Mouse (Mus musculus) liver, embryonic 11.5 days (tissue): ENCODE data around the gene Lemd2. TPM values are rescaled to one million over a fixed set of nuclear protein-coding genes. Genes with fewer than 3 reads are reported as not detected.

Experiments
- ATAC-seq: fragments of 200-750 bp; cut with Nextera tagmentation; replicated peaks from 2 replicates; pipeline ENCODE4 v1.8.0; 2017; ENCODE audit warnings: moderate number of reproducible peaks, mild to moderate bottlenecking, moderate TSS enrichment, moderate library complexity; ENCODE audit not compliant: low FRiP score
- DNase-seq: peaks from one replicate; pipeline ENCODE4 v3.0.0-alpha.2; 2017; ENCODE audit warnings: low spot score
- H3K27ac ChIP-seq: fragments of 300-500 bp; sonication (generic); 2 replicates; pipeline ENCODE4 v1.5.1; 2014; ENCODE audit warnings: mild to moderate bottlenecking, low read depth, low read length, control low read depth
- H3K27me3 ChIP-seq: fragments of 300-500 bp; sonication (generic); replicated peaks from 2 replicates; pipeline ENCODE4 v1.6.1; 2014; ENCODE audit warnings: low read length, mixed read lengths; ENCODE audit not compliant: control insufficient read depth, insufficient read depth
- H3K36me3 ChIP-seq: fragments of 300-500 bp; sonication (generic); 2 replicates; pipeline ENCODE4 v1.6.1; 2014; ENCODE audit warnings: mild to moderate bottlenecking, low read length, moderate library complexity, mixed read lengths; ENCODE audit not compliant: control insufficient read depth, insufficient read depth
- H3K4me1 ChIP-seq: fragments of 300-500 bp; sonication (generic); replicated peaks from 2 replicates; pipeline ENCODE4 v1.6.1; 2014; ENCODE audit warnings: low read length, mixed read lengths; ENCODE audit not compliant: control insufficient read depth, insufficient read depth
- H3K4me2 ChIP-seq: fragments of 300-500 bp; sonication (generic); 2 replicates; pipeline ENCODE4 v1.6.1; 2014; ENCODE audit warnings: mild to moderate bottlenecking, control low read depth, moderate library complexity
- H3K4me3 ChIP-seq: fragments of 300-500 bp; sonication (generic); 2 replicates; pipeline ENCODE4 v1.5.1; 2014; ENCODE audit warnings: low read depth, low read length, control low read depth
- H3K9ac ChIP-seq: fragments of 300-500 bp; sonication (generic); 2 replicates; pipeline ENCODE4 v1.6.1; 2014; ENCODE audit warnings: low read depth, low read length, control low read depth
- H3K9me3 ChIP-seq: fragments of 300-500 bp; sonication (generic); 2 replicates; pipeline ENCODE4 v1.6.1; 2016; ENCODE audit warnings: low read length, inconsistent platforms, mixed read lengths; ENCODE audit not compliant: control insufficient read depth
- WGBS: fragments of 180-500 bp; shearing (Covaris S2); extraction: QIAGEN DNeasy Blood & Tissue Kit; methylation state at CpG from one replicate; pipeline ENCODE4 v1.1.7; 2014; 5-methylcytosine and 5-hydroxymethylcytosine counted together
- polyA plus RNA-seq: library from polyadenylated mRNA; unstranded; fragments of >200 nt; fragmentation: Nextera tagmentation; extraction: Ambion mirVana; gene quantifications from 2 replicates; pipeline ENCODE4 v1.2.1, GENCODE M21; 2014

Gene Lemd2
- polyA plus RNA-seq, 1 experiment from 2014 or later = 13.4 TPM

DNA sequence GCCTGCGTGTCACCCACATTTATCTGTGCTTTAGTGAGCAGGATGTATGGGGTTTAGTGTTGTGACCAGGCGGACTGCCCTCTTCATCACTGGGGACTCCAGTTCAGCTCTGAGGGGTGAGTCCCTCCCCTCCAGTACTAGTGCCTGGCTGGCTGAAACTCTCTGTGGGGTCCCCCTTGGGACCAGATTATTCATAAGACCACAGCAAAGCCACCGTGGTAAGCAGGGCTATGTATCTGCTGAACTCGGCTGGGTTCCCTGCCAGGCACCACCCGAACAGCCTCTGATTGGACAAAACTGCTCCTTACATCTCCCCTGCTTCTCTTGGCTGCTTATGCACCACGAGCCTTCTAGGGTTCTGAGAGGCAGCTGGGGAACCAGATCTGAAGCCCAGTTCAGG lies 14.6 kb upstream of the Lemd2 start:
- Histone ChIP-seq H3K9me3 (no peaks in the 10 kb centered on the region), H3K27me3 (no peaks in the 10 kb centered on the region), H3K36me3 (no peaks in the 10 kb centered on the region), H3K4me1 (no peaks in the 10 kb centered on the region), H3K27ac (no peak overlapping the region), H3K4me3 (no peak overlapping the region), H3K9ac (no peak overlapping the region), H3K4me2 (no peak overlapping the region)
- DNase-seq (no peak), ATAC-seq (no peak)
- WGBS = 63% methylated on average over 6 of the region's 6 CpGs

DNA sequence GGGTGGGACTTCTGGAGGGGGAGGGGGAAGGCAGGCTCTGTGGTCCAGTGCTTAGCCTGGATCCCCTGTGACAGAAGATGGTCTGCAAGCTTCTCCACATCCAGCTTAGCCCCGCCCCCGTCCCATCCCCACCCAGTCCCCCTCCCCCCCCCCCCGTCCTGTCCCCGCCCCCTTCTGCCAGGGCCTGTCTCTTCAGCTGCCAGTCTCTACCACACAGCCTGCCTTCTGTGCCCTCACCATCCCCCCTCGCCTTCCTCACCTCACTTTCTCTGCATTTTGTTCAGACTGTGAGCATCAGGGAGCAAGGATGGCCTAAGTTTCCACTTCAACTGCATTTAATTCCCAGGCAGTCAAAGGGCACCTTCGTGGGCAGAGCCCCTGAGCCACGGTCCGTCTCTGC lies 14.1 kb upstream of the Lemd2 start:
- Histone ChIP-seq H3K9ac (no peak overlapping the region), H3K4me2 (no peak overlapping the region), H3K9me3 (no peaks in the 10 kb centered on the region), H3K27ac (no peak overlapping the region), H3K27me3 (no peaks in the 10 kb centered on the region), H3K4me1 (no peaks in the 10 kb centered on the region), H3K4me3 (no peak overlapping the region), H3K36me3 (no peaks in the 10 kb centered on the region)
- WGBS = 35% methylated on average over 8 of the region's 8 CpGs
- ATAC-seq (no peak), DNase-seq (no peak)

DNA sequence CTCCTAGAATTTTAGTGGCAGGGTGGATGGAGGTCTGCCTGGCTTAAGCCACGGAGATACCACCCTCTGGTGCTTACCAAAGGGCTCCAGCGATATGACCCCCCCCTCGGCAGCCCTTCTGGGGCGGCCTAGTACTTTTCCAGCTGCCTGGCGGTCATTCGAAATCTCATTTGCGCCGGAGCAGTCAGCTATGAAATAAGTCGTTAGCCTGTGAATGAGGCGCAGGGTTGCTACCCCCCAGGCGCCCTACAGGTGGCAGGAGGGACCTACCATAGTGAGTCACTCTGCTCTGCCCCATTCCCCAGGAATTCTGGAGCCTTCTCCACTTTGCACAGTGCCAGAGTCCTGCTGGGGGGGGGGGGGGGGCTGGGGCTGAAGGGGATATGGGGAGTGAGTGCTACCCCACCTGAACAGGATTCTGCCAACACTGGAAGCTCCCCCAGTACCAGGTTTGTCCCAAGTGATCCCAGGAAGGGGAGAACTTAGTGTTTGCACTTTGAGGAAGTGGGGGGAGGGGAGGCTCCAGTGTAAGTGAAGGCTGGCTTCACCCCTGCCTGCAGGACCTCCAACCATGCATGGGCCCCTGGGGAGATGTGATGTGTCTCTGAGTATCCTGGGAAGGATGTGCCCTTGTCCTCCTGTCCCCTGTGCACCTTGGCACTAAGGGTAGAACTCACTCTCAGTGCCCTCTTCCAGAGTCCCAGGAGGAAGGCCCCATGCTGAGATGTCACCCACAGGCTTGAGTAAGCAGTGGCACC lies 8.7 kb upstream of the Lemd2 start:
- Histone ChIP-seq H3K27me3 (no peaks in the 10 kb centered on the region; the same call in 1 of the 2 replicates), H3K4me3 (no peak overlapping the region), H3K9ac (no peak overlapping the region), H3K36me3 (no peaks in the 10 kb centered on the region), H3K4me1 (peaks cover 8% of the 10 kb centered on the region; the same call in 1 of the 2 replicates), H3K27ac (no peak overlapping the region), H3K4me2 (peak overlapping the region; percentile 38), H3K9me3 (no peaks in the 10 kb centered on the region)
- ATAC-seq (no peak; the same call in 1 of the 2 replicates), DNase-seq (peak; percentile 51)
- WGBS = 15% methylated on average over 11 of the region's 11 CpGs

DNA sequence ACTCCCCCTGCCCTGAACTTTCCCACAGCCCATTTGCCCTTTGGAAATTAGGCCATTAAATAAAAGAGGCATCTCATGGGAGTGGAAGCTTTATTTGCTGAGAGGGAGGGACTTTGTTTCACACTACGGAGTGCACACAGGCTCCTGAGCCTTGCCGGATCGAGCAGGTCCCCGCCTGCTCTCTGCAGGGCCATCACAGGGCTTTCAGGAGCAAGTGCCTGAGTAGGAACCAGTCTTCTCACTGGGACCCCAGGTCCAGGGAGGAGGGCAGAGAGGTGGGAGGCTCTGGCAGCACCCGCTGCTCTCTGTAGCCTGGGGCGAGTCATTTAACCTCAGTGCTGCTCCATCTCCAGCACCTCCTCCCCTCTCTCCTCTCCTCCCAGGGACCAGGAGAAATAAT lies 7.7 kb upstream of the Lemd2 start:
- H3K9me3 ChIP-seq = no peaks in the 10 kb centered on the region
- peak overlapping the region; percentile 38; the same call in 1 of the 2 replicates for H3K4me2 ChIP-seq
- DNase-seq (no peak), ATAC-seq (no peak)
- H3K27ac ChIP-seq = no peak overlapping the region
- H3K36me3 ChIP-seq = no peaks in the 10 kb centered on the region
- 53% methylated on average over 6 of the region's 6 CpGs for WGBS
- no peak overlapping the region for H3K4me3 ChIP-seq
- H3K27me3 ChIP-seq = no peaks in the 10 kb centered on the region; the same call in 1 of the 2 replicates
- H3K4me1 ChIP-seq = peaks cover 8% of the 10 kb centered on the region; the same call in 1 of the 2 replicates
- no peak overlapping the region for H3K9ac ChIP-seq

DNA sequence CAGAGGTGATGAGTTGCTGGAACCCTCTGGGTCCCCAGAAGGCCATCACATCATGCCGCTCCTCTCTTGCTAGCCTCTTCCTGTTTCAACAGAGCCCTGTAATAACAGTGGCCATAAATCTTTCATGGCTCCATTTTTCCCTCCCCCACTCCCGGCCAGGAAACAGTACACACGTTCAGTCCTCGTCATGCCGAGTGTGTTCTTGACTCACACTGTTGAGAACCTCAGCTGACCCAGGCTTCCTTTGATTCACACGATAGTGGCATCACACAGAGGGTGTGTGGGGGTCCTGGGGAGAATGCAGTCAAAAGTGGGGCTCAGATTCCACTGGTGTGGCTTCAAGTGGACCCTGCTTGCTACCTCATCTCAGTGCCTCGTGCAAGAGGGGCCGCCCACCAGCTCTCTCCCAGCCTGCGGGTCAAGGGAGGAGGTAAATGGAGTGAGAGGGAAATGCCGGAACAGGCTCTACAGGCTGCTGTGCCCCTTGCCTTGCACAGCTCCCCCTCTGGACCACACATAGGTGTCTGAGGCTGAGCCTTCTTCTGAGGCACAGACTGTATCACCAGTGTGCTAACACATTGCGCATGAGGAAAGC lies 2.9 kb upstream of the Lemd2 start:
- Histone ChIP-seq H3K36me3 (0 out of 2 replicates have a peak, but pooled peaks cover 2% of the 10 kb centered on the region), H3K9me3 (no peaks in the 10 kb centered on the region), H3K4me2 (no peak overlapping the region), H3K4me1 (peaks cover 8% of the 10 kb centered on the region; the same call in 1 of the 2 replicates), H3K27ac (no peak overlapping the region), H3K4me3 (no peak overlapping the region), H3K9ac (no peak overlapping the region), H3K27me3 (no peaks in the 10 kb centered on the region)
- ATAC-seq (no peak), DNase-seq (no peak)
- WGBS = 59% methylated on average over 11 of the region's 11 CpGs

DNA sequence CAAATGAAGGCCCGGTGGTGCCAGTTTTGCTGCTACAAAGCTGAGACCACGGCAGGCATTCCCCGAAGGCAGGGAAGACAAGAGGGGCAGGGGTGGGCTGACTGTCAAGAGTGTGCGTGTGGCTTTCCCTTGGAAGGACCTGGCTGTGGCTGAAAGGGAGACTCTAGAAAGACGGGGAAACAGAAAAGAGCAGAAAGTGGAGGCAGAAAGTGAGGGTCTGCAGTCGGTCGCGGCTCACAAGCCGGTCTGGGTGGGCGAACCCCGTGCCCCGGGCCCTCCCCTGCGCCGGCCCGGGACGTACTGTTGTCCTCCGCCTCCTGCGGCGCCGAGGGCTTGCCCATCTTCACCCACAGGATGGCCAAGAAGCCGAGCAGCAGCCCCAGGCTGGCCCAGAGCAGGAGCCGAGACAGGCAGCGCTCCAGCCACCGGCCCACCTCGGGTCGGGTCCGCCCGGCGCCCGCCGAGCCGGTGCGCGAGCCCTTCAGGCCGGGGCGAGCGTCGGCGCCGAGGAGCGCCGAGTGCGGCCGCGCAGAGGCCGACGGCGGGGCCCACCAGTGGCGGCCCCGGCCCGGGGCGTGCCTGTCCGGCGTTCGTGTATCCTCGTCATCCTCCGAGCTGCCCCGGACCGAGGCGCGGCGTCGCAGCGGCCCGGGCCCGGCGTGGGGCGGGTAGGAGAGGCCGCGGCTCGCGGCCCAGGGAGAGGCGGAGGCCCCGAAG lies 753 bp downstream of the Lemd2 start:
- H3K4me3 ChIP-seq = peak overlapping the region; percentile 93
- no peaks in the 10 kb centered on the region for H3K27me3 ChIP-seq
- peak overlapping the region; percentile 96 for H3K4me2 ChIP-seq
- peak; percentile 35 for ATAC-seq
- DNase-seq = peak; percentile 70
- H3K9me3 ChIP-seq = 0 out of 2 replicates have a peak, but pooled peaks cover 2% of the 10 kb centered on the region
- H3K9ac ChIP-seq = peak overlapping the region; percentile 98
- peaks cover 14% of the 10 kb centered on the region for H3K4me1 ChIP-seq
- under 1% methylated on average over 64 of the region's 74 CpGs for WGBS
- peak overlapping the region; percentile 95 for H3K27ac ChIP-seq
- H3K36me3 ChIP-seq = peaks cover 22% of the 10 kb centered on the region

DNA sequence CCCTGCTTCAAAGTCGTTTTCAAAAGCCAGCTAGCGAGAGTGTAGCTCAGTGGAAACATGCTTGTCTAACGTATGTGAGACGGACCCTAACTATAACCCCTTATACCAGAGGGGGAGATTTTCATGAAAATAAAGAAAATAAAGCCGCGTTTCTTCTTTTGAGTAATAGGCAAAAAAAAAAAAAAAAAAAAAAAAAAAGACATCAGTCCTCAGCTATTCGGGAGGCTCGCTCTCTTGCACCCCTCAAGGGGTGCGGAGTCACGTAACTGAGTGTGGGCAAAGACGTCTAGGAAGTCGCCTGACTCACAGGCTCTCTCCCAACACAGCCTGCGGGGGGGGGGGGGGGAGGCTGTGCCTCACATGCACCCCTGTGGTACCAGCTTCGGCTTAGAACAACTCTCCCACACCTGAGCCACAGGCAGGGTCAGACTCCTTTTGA lies 1.3 kb downstream of the Lemd2 start:
- Histone ChIP-seq H3K27ac (peak overlapping the region; percentile 95), H3K4me1 (peaks cover 14% of the 10 kb centered on the region), H3K9me3 (0 out of 2 replicates have a peak, but pooled peaks cover 2% of the 10 kb centered on the region), H3K4me2 (peak overlapping the region; percentile 96), H3K9ac (peak overlapping the region; percentile 98), H3K4me3 (peak overlapping the region; percentile 93), H3K36me3 (peaks cover 27% of the 10 kb centered on the region), H3K27me3 (no peaks in the 10 kb centered on the region)
- ATAC-seq (no peak), DNase-seq (no peak)
- WGBS = 40% methylated on average over 13 of the region's 14 CpGs

DNA sequence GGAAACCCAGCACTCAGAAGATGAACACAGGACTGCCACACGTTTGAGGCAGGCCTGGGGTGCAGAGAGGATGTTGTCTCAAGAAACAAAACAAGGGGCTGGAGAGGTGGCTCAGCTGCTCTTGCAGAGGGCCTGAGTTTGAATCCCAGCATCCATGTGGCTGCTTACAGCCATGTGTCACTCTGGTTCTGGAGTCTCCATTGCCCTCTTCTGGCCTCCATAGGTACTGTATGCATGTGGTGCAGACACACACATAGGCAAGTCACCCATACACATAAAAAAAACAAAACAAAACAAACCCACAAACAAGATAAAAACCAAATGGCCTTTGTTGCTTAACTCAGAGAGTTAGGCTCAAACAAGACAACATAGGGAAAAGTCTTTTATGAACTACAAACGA lies 2.3 kb downstream of the Lemd2 start:
- H3K9me3 ChIP-seq = 0 out of 2 replicates have a peak, but pooled peaks cover 2% of the 10 kb centered on the region
- peaks cover 29% of the 10 kb centered on the region for H3K36me3 ChIP-seq
- no peaks in the 10 kb centered on the region for H3K27me3 ChIP-seq
- H3K4me3 ChIP-seq = no peak overlapping the region
- H3K27ac ChIP-seq = no peak overlapping the region
- ATAC-seq (no peak), DNase-seq (no peak)
- H3K4me1 ChIP-seq = peaks cover 14% of the 10 kb centered on the region
- 87% methylated on average over 2 of the region's 2 CpGs for WGBS
- H3K4me2 ChIP-seq = no peak overlapping the region
- H3K9ac ChIP-seq = no peak overlapping the region
